Mouse (Mus musculus) thymus, adult 2 months (tissue): Measurements from ENCODE around the gene Srgap1.

Source experiments
- CTCF ChIP-seq: fragments of 200-500 bp; IDR thresholded peaks from 2 replicates; pipeline ENCODE4 v1.5.1; 2012; ENCODE audit warnings: mild to moderate bottlenecking, control low read depth, low read length, moderate library complexity, borderline replicate concordance; ENCODE audit not compliant: control insufficient read depth, poor library complexity, insufficient read depth; ENCODE audit errors: extremely low read depth
- POLR2A ChIP-seq: fragments of 200-500 bp; IDR thresholded peaks from 2 replicates; pipeline ENCODE4 v1.6.1; 2012; ENCODE audit warnings: mild to moderate bottlenecking, low read length, control low read depth, moderate library complexity; ENCODE audit not compliant: control insufficient read depth, poor library complexity, insufficient read depth; ENCODE audit errors: extremely low read depth

DNA sequence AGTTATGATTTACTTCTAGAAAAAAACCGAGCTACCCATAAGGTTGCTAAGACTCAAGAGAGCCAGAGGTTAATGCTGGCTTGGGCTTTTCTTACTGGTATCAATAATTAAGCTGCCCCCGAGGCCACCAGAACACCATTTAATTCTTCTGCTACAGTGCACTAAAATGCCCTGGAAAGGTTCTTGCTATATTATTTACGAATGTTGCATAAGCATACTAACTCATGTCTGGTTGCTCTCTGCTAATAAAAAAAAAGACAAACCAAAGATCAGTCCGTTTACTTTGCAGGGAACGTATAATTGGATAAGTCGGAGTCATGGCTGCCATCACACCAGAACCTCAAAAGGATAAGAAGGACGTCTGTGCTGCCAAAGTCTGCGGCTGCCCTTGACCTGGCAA is 128.1 kb downstream of the Srgap1 start:
- no peak for TF ChIP-seq POLR2A
- TF ChIP-seq CTCF = no peak
